Comparison of ENCODE assay signal across 25 mouse cellular contexts in the genomic region with DNA sequence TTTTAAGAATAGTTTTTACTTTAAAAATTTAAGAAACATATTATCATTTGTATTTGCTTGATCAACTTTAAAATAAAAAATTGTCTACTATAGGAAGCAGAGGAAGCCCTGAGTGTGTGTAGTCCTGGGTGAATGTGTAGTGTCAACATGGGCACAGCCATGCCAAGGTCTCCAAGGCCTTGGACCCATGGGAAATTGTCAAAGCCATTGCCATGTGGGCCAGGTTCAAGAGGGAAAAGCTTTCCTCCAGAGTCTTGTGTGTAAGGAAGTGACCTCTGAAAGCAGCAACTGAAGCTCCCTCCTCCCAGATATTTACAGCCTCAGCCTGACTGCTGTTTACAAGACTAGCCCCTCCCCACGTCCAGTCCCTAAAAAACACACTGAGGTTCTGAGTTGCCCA.
DNase-seq lines count a peak whose midpoint lies in the region; ATAC-seq and TF ChIP-seq lines count a peak whose summit lies in the region.
"Had no signal": no experiment of that assay in that cellular context is flagged by ENCODE, and none has a peak within 500 bp of the region (broad histone marks: within the 10 kb centered on the region; RNA-seq: fewer than 3 reads in every experiment).

No protein-coding gene starts in this region.

- no peaks in the 10 kb centered on the region for H3K27me3 ChIP-seq in midbrain, embryonic 11.5 days (ENCODE audit: control insufficient read depth, insufficient read depth, low read length)
- H3K27me3 ChIP-seq in midbrain, embryonic 13.5 days = no peaks in the 10 kb centered on the region
- H3K27me3 ChIP-seq in CH12.LX (replicated peaks) = no peaks in the 10 kb centered on the region
- no peaks in the 10 kb centered on the region for H3K27me3 ChIP-seq in hindbrain, embryonic 16.5 days (replicated peaks; ENCODE audit: control insufficient read depth, insufficient read depth, low read length)
- H3K27me3 ChIP-seq: hindbrain, embryonic 13.5 days; Patski had no signal

- 0 out of 2 replicates have a peak, but pooled peaks cover 2% of the 10 kb centered on the region for H3K4me1 ChIP-seq in midbrain, embryonic 11.5 days (ENCODE audit: control insufficient read depth, insufficient read depth, low read length)
- peaks cover 12% of the 10 kb centered on the region for H3K4me1 ChIP-seq in midbrain, embryonic 13.5 days (replicated peaks)
- H3K4me1 ChIP-seq in CH12.LX (ENCODE audit: control insufficient read depth in 1 of 2, insufficient read depth in 2 of 2) = peaks cover 15 to 84% of the 10 kb centered on the region in 2 experiments
- H3K4me1 ChIP-seq in hindbrain, embryonic 16.5 days (ENCODE audit: control insufficient read depth, insufficient read depth, low read depth, low read length) = no peaks in the 10 kb centered on the region; the same call in 1 of the 2 replicates
- H3K4me1 ChIP-seq: hindbrain, embryonic 10.5 days had no signal

- no peak overlapping the region for H3K27ac ChIP-seq in midbrain, embryonic 11.5 days (ENCODE audit: low read depth, low read length)
- no peak overlapping the region for H3K27ac ChIP-seq in midbrain, embryonic 13.5 days
- peak overlapping the region; percentile 80 for H3K27ac ChIP-seq in CH12.LX (ENCODE audit: insufficient read depth, low read depth)
- no peak overlapping the region for H3K27ac ChIP-seq in hindbrain, embryonic 16.5 days (ENCODE audit: low read depth, low read length)
- H3K27ac ChIP-seq: gastrocnemius, adult 2 months; hindbrain, embryonic 10.5 days; hindbrain, embryonic 13.5 days; hindbrain, postnatal 0 days had no signal

- DNase-seq in adrenal gland, adult 2 months = peak; percentile 15
- no peak for DNase-seq in adrenal gland, postnatal 4 days (ENCODE audit: low spot score in 2 of 2)
- peak; percentile 44 for DNase-seq in midbrain, embryonic 11.5 days (ENCODE audit: low spot score, missing footprints)
- DNase-seq in CH12.LX (ENCODE audit: extremely low read depth) = no peak
- DNase-seq in adrenal gland, postnatal 36 days = peak; percentile 8 to 12
- no peak for DNase-seq in heart, postnatal 10 days
- DNase-seq: cerebellum, adult 18-20 months; cerebellum, adult 9-10 months; cerebellum, postnatal 14 days; forebrain, postnatal 0 days; gastrocnemius, adult 2 months; gastrocnemius, postnatal 14 days; heart, adult 11 months; heart, postnatal 36 days had no signal

- no peak overlapping the region for H3K4me3 ChIP-seq in midbrain, embryonic 11.5 days (ENCODE audit: low read depth, low read length)
- no peak overlapping the region for H3K4me3 ChIP-seq in midbrain, embryonic 13.5 days (replicated peaks)
- H3K4me3 ChIP-seq in CH12.LX (replicated peaks in 1 of 3; ENCODE audit: low read depth in 2 of 3, low read length in 2 of 3, poor library complexity in 1 of 3) = no peak overlapping the region
- no peak overlapping the region for H3K4me3 ChIP-seq in hindbrain, embryonic 16.5 days (ENCODE audit: low read length)
- H3K4me3 ChIP-seq: gastrocnemius, adult 2 months; hindbrain, embryonic 10.5 days; hindbrain, embryonic 13.5 days had no signal

- no peak for TF ChIP-seq RAD21 in CH12.LX (IDR thresholded peaks at IDR 0.05; ENCODE audit: low read depth, low read length)

- no peaks in the 10 kb centered on the region for H3K9me3 ChIP-seq in midbrain, embryonic 11.5 days (ENCODE audit: control insufficient read depth, low read length)
- no peaks in the 10 kb centered on the region for H3K9me3 ChIP-seq in midbrain, embryonic 13.5 days
- H3K9me3 ChIP-seq in CH12.LX (replicated peaks; ENCODE audit: low read length) = no peaks in the 10 kb centered on the region
- no peaks in the 10 kb centered on the region for H3K9me3 ChIP-seq in hindbrain, embryonic 16.5 days (ENCODE audit: control insufficient read depth, low read length)
- H3K9me3 ChIP-seq: G1E; hindbrain, embryonic 10.5 days; hindbrain, embryonic 13.5 days had no signal

- H3K4me2 ChIP-seq in midbrain, embryonic 11.5 days = no peak overlapping the region
- no peak overlapping the region for H3K4me2 ChIP-seq in midbrain, embryonic 13.5 days (replicated peaks)
- H3K4me2 ChIP-seq in CH12.LX (ENCODE audit: insufficient read depth, low read depth, poor library complexity, severe bottlenecking) = no peak overlapping the region
- H3K4me2 ChIP-seq in hindbrain, embryonic 16.5 days (ENCODE audit: low read length) = no peak overlapping the region
- H3K4me2 ChIP-seq: heart, embryonic 11.5 days; hindbrain, embryonic 13.5 days had no signal

- in situ Hi-C loops in CH12.LX (cut with MboI; ENCODE audit: low pct_ligation_motif_present, low pct_unique_long_range_greater_than_20kb, low sequenced_read_pairs) = no loop called here

- intact Hi-C loops in heart, postnatal 10 days (cut with DNase I) = no loop called here

- TF ChIP-seq POLR2A in CH12.LX (IDR thresholded peaks at IDR 0.05; ENCODE audit: low read depth, low read length) = no peak

- no peak overlapping the region for H3K9ac ChIP-seq in midbrain, embryonic 11.5 days (ENCODE audit: low read length)
- no peak overlapping the region for H3K9ac ChIP-seq in midbrain, embryonic 13.5 days (replicated peaks)
- H3K9ac ChIP-seq in CH12.LX (ENCODE audit: insufficient read depth, low read depth) = no peak overlapping the region
- H3K9ac ChIP-seq in hindbrain, embryonic 16.5 days (ENCODE audit: low read depth, low read length) = no peak overlapping the region
- H3K9ac ChIP-seq: forebrain, postnatal 0 days; hindbrain, embryonic 13.5 days had no signal

- H3K36me3 ChIP-seq in midbrain, embryonic 11.5 days (ENCODE audit: control insufficient read depth, insufficient read depth, low read length) = no peaks in the 10 kb centered on the region
- H3K36me3 ChIP-seq in midbrain, embryonic 13.5 days = no peaks in the 10 kb centered on the region; the same call in 1 of the 2 replicates
- H3K36me3 ChIP-seq in CH12.LX (replicated peaks in 1 of 2; ENCODE audit: control insufficient read depth in 1 of 2, insufficient read depth in 1 of 2, low read length in 1 of 2) = peaks cover 2 to 31% of the 10 kb centered on the region in 2 experiments
- H3K36me3 ChIP-seq in hindbrain, embryonic 16.5 days (ENCODE audit: control insufficient read depth, insufficient read depth, low read length) = no peaks in the 10 kb centered on the region
- H3K36me3 ChIP-seq: G1E; hindbrain, embryonic 10.5 days; hindbrain, embryonic 13.5 days had no signal

- 71% methylated on average over 1 of the region's 1 CpGs for WGBS in midbrain, embryonic 11.5 days
- WGBS in midbrain, embryonic 13.5 days = 67% methylated on average over 1 of the region's 1 CpGs
- 67% methylated on average over 1 of the region's 1 CpGs for WGBS in hindbrain, embryonic 16.5 days

- dilution Hi-C loops in CH12.LX (cut with MboI; ENCODE audit: extremely low pct_ligation_motif_present, extremely low pct_unique_long_range_greater_than_20kb, low sequenced_read_pairs) = no loop called here

- no peak for TF ChIP-seq CTCF in CH12.LX (conservative IDR thresholded peaks at IDR 0.05 in 1 of 2, IDR thresholded peaks at IDR 0.05 in 1 of 2; ENCODE audit: low read depth in 2 of 2, low read length in 2 of 2)

- TF ChIP-seq EP300 in CH12.LX (IDR thresholded peaks at IDR 0.05; ENCODE audit: low read length) = no peak

- H3K79me2 ChIP-seq in CH12.LX (replicated peaks; ENCODE audit: control insufficient read depth, extremely low read depth, insufficient read depth, poor library complexity, severe bottlenecking) = peaks cover 16% of the 10 kb centered on the region

- ATAC-seq in midbrain, embryonic 11.5 days (ENCODE audit: low FRiP score) = no peak
- no peak for ATAC-seq in midbrain, embryonic 13.5 days
- no peak for ATAC-seq in hindbrain, embryonic 16.5 days
- ATAC-seq: forebrain, embryonic 14.5 days; forebrain, postnatal 0 days; hindbrain, postnatal 0 days; inflammation-experienced regulatory T-cells, adult 6 months; intestine, embryonic 16.5 days; Patski had no signal

TF ChIP-seq in CH12.LX, 34 proteins besides CTCF, POLR2A, EP300 and RAD21:
- no peak for TF ChIP-seq PAX5 (IDR thresholded peaks at IDR 0.05; ENCODE audit: low read length)
- TF ChIP-seq IRF4 (IDR thresholded peaks at IDR 0.05; ENCODE audit: low read depth, low read length) = no peak
- TF ChIP-seq MXI1 (IDR thresholded peaks at IDR 0.05; ENCODE audit: low read depth, low read length) = no peak
- no peak for TF ChIP-seq USF2 (conservative IDR thresholded peaks at IDR 0.05; ENCODE audit: low read depth, low read length)
- TF ChIP-seq RCOR1 (conservative IDR thresholded peaks at IDR 0.05; ENCODE audit: low read depth, low read length) = no peak
- TF ChIP-seq TCF12 (IDR thresholded peaks at IDR 0.05; ENCODE audit: low read depth, low read length) = no peak
- TF ChIP-seq JUN (IDR thresholded peaks at IDR 0.05; ENCODE audit: insufficient read depth, low read depth, low read length) = no peak
- no peak for TF ChIP-seq MEF2A (IDR thresholded peaks at IDR 0.05; ENCODE audit: borderline replicate concordance, low read depth, low read length)
- TF ChIP-seq ZKSCAN1 (IDR thresholded peaks at IDR 0.05; ENCODE audit: borderline replicate concordance, low read depth, low read length) = no peak
- no peak for TF ChIP-seq CHD1 (IDR thresholded peaks at IDR 0.05; ENCODE audit: low read depth, low read length)
- TF ChIP-seq NELFE (IDR thresholded peaks at IDR 0.05; ENCODE audit: low read depth, low read length) = no peak

Comparison
In these comparisons a context has a peak if more than half of its experiments do, and no peak if none do; other contexts are left out.
1. DNase-seq: peak in adrenal gland, adult 2 months (single experiment), midbrain, embryonic 11.5 days (single experiment) and adrenal gland, postnatal 36 days (2 of 2); none in adrenal gland, postnatal 4 days (0 of 2), CH12.LX (single experiment) and heart, postnatal 10 days (0 of 2).